Mouse (Mus musculus) lung, postnatal 36 days (tissue): ENCODE results near the gene Dynlt1b.
A peak's percentile ranks its signal among the peaks of the same experiment; 100 is the strongest.
"Not testable (repeated sequence)": the region's sequence is repeated elsewhere in the genome, so short reads cannot be mapped to it uniquely, and the experiment has no call there.

ENCODE experiments used
- DNase-seq: peaks from one replicate; pipeline ENCODE4 v3.0.0; 2022; ENCODE audit warnings: mixed read lengths

The Dynlt1b gene

DNA sequence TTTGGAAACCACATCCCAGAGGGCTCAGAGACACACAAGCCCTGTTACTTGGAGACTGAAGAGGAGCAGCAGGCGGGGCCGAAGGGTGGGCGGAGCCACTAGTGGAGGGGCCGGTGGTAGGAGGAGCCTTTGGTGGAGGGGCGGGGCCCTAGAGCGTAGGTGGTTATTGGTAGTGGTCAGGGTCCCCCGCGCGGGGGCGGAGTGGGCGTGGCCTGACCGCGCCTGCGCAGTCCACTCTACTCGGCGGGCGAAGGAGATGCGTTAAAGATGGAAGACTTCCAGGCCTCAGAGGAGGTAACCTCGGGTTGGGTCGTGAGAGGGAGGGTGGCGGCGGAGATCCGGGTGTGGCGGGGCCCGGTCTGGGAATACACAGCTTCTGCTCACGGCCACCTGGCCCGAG, at the start of gene Dynlt1b:
Gene Dynlt1b, plus strand, starts transcription at position 168 of the 400 bp plus-strand sequence.
- peak; percentile 100 for DNase-seq

DNA sequence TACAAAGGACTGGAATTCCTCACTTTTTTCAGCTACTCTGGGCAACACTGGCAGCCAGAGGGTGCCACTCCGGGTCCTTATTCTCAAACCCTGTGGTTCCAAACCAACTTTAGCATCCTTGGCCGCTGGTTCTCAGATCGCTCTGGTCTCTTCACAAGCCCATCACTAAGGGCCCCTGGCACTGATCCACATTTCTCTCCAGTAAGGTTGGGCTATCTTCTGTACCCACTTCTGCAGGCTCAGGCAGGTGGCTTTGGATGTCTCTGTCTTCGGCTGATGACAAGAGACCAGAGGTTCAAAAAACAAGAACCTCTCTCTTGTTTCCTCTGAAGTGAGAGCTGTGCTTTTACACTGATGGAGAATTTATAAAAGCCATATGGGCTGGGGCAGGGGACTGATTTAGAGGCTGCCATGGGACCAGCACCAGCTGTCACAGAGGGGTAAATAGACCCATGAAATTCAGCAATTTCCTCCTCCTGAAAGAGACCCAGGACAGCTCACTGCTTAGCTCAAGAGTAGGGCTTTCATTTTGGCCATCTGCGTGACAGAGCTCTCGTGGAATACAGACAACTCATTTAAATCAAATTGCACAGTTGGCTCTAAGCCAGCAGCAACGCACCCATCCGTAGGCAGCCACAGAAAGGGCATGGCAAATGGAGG, 49.6 kb upstream of the Dynlt1b start:
- DNase-seq = not testable (repeated sequence)

GRCm38 (mm10) chr17:6381071-6381682, 48.7 kb upstream of the Dynlt1b start:
- DNase-seq = not testable (repeated sequence)

- not testable (repeated sequence) for DNase-seq
Observed at GRCm38 (mm10) chr17:6386927-6387326, 43.0 kb upstream of the Dynlt1b start.

- DNase-seq = not testable (repeated sequence)
Observed at GRCm38 (mm10) chr17:6387380-6387911, 42.5 kb upstream of the Dynlt1b start.

- not testable (repeated sequence) for DNase-seq
Observed at GRCm38 (mm10) chr17:6389463-6389862, 40.4 kb upstream of the Dynlt1b start.

GRCm38 (mm10) chr17:6390731-6391130, 39.2 kb upstream of the Dynlt1b start:
- DNase-seq = not testable (repeated sequence)

GRCm38 (mm10) chr17:6391736-6392135, 38.2 kb upstream of the Dynlt1b start:
- not testable (repeated sequence) for DNase-seq

DNA sequence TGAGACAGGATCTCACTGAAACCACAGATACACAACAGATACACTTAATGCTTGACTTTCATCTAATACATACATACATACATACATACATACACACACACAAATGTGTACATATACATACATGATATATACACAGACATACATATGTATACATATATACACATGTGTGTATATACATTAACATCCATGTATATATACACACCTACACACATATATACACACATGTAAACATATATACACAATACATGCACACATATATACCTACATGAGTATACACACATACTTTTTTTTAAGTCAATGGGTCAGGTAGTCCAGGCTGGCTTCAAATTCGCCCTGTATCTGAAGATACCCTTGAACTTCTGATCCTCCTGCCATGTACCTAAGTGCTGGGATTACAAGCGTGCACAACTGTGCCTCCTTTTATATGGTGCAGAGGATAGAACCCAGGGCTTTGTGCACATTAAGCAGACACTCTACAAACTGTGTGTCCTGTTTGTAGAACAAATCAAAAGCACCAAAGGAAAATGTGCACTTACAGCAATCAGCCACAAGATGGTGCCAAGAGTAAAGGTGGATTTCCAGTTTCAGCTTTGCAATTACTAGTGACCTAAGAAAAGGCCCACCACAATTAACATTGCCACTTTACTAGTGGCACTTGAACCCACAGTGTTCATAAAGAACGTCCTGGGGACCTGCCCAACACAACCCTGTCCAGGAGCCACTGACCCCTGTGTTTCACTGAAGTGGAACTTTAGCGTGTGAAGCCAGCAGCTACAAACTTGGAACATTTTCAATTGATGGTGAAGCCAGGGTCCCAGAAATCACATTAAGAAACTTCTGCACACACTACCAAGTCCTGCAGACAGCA, 37.2 kb upstream of the Dynlt1b start:
- DNase-seq = not testable (repeated sequence)

DNA sequence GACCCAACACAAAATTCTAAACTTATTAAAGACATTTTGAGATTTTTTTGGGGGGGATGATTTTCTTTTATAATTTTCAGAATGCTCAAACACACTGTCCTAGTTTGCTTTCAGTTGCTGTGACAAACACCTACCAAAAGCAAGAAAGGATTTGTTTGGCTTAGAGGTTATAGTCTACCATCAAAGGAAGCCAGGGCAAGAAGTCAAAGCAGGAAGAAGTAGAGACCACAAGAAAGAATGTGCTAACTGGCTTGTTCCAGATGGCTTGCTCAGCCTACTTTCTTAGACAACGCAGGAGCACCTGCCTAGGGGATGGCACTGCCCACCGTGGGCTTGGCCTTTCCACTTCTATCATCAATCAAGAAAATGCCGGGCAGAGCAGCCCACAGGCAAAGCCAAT, 31.8 kb upstream of the Dynlt1b start:
- DNase-seq = not testable (repeated sequence)

DNA sequence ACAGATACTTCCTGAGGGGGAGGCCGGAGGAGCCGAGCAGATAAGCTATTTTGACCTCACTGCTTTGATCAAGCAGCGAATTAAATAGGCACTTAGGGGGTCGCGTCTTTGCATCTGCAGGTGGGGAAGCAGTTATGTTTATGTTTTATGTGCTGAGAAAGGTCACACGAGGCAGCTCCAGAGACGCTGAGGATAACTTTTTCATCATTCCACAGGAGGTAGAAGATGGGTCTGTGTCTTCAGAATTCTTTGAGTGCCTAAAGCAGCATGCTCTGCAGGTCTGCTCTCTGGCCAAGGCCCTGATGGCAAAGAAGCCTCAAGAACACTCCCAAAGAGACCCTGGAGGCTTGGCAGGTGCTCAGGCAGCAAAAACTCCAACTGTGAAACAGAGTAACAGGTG, 31.1 kb upstream of the Dynlt1b start:
- DNase-seq = not testable (repeated sequence)

DNA sequence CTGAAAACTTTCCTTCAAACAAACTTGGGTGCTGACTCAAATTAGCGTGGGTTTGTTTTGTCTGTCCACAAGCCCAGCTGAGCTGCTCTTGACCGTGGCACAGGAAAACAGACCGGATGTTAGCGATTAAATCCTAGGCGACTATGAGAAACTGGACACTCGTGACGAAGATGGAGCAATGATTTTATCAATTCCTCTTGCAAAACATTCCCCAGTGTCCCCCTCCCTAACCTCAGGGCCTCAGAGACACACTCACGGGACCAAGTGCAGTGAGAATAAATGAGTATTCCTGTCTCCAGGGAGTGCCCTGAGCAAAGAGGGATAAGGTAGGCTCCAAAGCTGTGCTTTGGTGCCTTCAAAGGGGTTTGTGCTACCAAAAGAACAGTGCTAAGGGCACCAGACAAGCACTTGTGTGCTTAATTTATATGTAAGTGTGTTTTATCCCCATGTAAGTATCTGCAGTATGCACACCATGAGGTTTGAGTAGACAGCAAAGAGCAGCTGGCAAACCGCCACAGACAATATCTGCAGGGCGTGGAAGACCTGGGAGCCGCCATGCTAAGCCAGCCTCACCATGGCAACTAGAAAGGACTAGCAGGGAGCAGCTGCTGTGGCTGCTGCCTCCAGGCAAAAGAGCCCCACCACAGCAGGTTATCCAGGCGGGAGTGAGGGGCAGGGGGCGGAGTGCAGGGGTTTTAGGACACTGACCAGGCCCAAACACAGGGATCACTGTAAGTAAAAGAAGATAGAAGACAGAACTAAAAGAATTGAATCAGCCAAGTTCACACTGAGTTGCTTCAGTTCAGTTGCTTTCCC, 30.4 kb upstream of the Dynlt1b start:
- DNase-seq = not testable (repeated sequence)

DNA sequence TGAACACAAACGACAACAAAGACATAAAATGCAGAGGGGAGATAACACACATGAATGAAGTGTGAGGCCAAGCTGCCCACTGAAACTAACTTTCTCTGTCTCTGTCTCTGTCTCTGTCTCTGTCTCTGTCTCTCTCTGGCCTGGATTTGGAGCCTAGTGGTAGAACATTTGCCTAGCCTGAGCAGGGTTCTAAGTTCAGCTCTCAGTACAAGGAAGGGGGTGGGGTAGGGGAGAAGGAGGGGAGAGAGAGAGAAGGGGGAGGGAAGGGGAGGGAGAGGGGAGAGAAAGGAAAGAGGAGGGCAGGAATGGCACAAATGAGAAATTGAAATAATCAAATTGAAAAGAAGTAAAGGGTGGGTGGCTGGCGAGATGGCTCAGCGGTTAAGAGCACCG, 29.8 kb upstream of the Dynlt1b start:
- not testable (repeated sequence) for DNase-seq

DNA sequence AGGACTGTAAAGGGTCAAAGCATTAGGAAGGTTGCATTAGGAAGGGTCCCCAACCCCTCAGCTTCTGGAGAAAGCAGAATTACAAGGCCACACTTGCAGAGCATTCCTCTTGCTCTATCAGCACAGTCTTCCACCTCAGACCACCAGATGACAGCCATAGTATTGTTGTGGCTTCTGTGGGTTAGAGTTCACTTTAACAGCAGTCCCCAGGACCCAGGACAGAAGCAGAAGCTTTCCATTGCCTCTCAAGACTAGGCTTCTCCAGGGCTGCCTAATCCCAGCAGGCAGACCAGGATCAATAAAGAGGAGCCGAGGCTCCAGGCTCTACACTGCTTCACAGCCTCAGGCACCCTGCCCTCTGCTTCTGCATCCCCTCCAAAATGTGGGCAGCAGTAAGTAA, 25.4 kb upstream of the Dynlt1b start:
- DNase-seq = not testable (repeated sequence)

- peak; percentile 92 for DNase-seq
Observed at GRCm38 (mm10) chr17:6406972-6407371, 22.9 kb upstream of the Dynlt1b start.

DNA sequence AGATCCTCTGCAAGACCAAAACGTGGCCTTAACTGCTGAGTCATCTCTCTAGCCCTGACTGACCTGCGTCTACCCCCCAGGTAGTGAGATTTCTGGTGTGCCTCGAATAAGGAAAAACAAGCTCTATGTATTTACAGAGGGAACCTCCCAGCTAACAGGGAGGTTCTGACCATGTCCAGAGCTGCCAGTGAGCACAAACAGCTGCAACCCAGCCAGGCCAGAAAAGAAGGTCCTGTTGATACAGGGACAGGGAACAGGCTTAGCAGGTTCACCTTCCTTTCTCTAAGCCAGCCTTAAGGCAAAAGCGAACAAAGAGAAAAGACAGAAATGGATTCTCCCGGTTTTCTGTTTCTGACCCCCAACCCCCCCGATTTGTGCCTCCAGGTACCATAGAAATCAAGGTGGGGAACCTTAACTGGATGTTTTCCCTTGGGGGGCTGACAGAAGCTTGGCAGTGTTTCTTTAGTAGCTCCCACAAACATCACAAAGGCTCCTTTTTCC, 19.1 kb upstream of the Dynlt1b start:
- DNase-seq = not testable (repeated sequence)

DNA sequence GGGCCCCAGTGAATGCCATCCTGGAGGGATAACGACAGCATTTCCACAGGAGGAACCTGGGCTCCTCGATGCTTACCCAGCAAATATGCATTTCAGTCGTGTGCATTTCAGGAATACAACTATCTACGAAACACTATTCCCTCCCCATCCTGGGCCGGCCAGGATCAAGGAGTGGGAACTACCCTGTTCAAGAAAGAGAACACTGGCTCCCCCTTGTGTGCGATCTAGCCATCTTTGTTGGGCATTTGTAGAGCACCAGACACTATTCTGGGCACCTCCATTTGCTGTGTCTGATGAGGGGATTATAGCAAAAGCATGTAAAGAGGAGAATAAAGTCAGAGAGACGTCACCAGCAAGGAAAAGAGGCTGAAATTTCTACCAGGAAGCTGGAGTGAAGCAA, 12.8 kb upstream of the Dynlt1b start:
- not testable (repeated sequence) for DNase-seq

- DNase-seq = not testable (repeated sequence)
Observed at GRCm38 (mm10) chr17:6420557-6420956, 9.4 kb upstream of the Dynlt1b start.

- DNase-seq = not testable (repeated sequence)
Observed at GRCm38 (mm10) chr17:6421547-6422326, 8.2 kb upstream of the Dynlt1b start.

- not testable (repeated sequence) for DNase-seq
Observed at GRCm38 (mm10) chr17:6422370-6422769, 7.5 kb upstream of the Dynlt1b start.

- not testable (repeated sequence) for DNase-seq
Observed at GRCm38 (mm10) chr17:6422805-6423204, 7.1 kb upstream of the Dynlt1b start.
